Mouse (Mus musculus) myocyte (in vitro differentiated cells): ENCODE measurements at regions not wholly inside any gene's neighbourhood (a gene's known extent, or its start where the extent isn't known, plus 50 kb on each side); places are given as distances from the start of the nearest gene placed in this dataset.

Source experiments
- H3K27me3 ChIP-seq: one replicate; pipeline ENCODE4 v1.6.1; 2011; ENCODE audit not compliant: control insufficient read depth, insufficient read depth, insufficient read length
- H3K36me3 ChIP-seq: one replicate; pipeline ENCODE4 v1.6.1; 2011; ENCODE audit not compliant: control insufficient read depth, insufficient read depth
- H3K4me2 ChIP-seq: one replicate; pipeline ENCODE4 v1.6.1; 2011; ENCODE audit warnings: low read depth, control low read depth
- H3K4me3 ChIP-seq: one replicate; pipeline ENCODE4 v1.5.1; 2011; ENCODE audit warnings: mild to moderate bottlenecking, control low read depth, moderate library complexity
- H3K79me2 ChIP-seq: one replicate; pipeline ENCODE4 v1.6.1; 2011; ENCODE audit not compliant: control insufficient read depth, insufficient read depth
- H3ac ChIP-seq: one replicate; pipeline ENCODE4 v1.6.1; 2011; ENCODE audit not compliant: control insufficient read depth, insufficient read length
- CEBPB ChIP-seq: IDR thresholded peaks from 2 replicates; pipeline ENCODE4 v1.6.1; 2011; ENCODE audit warnings: mild to moderate bottlenecking, moderate library complexity; ENCODE audit not compliant: poor library complexity, insufficient read depth, severe bottlenecking
- E2F4 ChIP-seq: IDR thresholded peaks from one replicate; pipeline ENCODE4 v1.6.1; 2011; ENCODE audit warnings: mild to moderate bottlenecking, control low read depth, moderate library complexity; ENCODE audit not compliant: insufficient read depth
- MAX ChIP-seq: IDR thresholded peaks from one replicate; pipeline ENCODE4 v1.6.1; 2011; ENCODE audit warnings: low read depth, mild to moderate bottlenecking, control low read depth
- MYOD1 ChIP-seq, 3 experiments: IDR thresholded peaks; one replicate each; pipeline ENCODE4 v1.6.1; 2011; ENCODE audit warnings: control low read depth in 2 of 3, low read depth in 2 of 3, mild to moderate bottlenecking in 2 of 3, moderate library complexity in 1 of 3; ENCODE audit not compliant: insufficient read length in 2 of 3, control insufficient read depth in 1 of 3
- MYOG ChIP-seq, 3 experiments: IDR thresholded peaks; one replicate each; pipeline ENCODE4 v1.6.1; 2011; ENCODE audit warnings: control low read depth in 2 of 3, low read depth in 2 of 3, mild to moderate bottlenecking in 2 of 3; ENCODE audit not compliant: insufficient read length in 2 of 3, control insufficient read depth in 1 of 3, insufficient read depth in 1 of 3
- POLR2A ChIP-seq: IDR thresholded peaks from one replicate; pipeline ENCODE4 v1.6.1; 2011; ENCODE audit warnings: low read depth, mild to moderate bottlenecking, control low read depth, moderate library complexity; ENCODE audit not compliant: insufficient read length
- POLR2AphosphoS2 ChIP-seq: IDR thresholded peaks from one replicate; pipeline ENCODE4 v1.6.1; 2011; ENCODE audit warnings: low read depth, control low read depth; ENCODE audit not compliant: insufficient read length
- REST ChIP-seq: IDR thresholded peaks from one replicate; pipeline ENCODE4 v1.6.1; 2011; ENCODE audit warnings: mild to moderate bottlenecking, control low read depth, moderate library complexity; ENCODE audit not compliant: insufficient read depth, insufficient read length
- SRF ChIP-seq: IDR thresholded peaks from one replicate; pipeline ENCODE4 v1.6.1; 2011; ENCODE audit warnings: low read depth; ENCODE audit not compliant: control insufficient read depth, insufficient read length
- TCF12 ChIP-seq: IDR thresholded peaks from one replicate; pipeline ENCODE4 v1.6.1; 2011; ENCODE audit warnings: mild to moderate bottlenecking, control low read depth; ENCODE audit not compliant: poor library complexity, insufficient read depth, severe bottlenecking
- TCF3 ChIP-seq: IDR thresholded peaks from one replicate; pipeline ENCODE4 v1.6.1; 2011; ENCODE audit warnings: low read depth, control low read depth; ENCODE audit not compliant: insufficient read length
- USF1 ChIP-seq: IDR thresholded peaks from one replicate; pipeline ENCODE4 v1.6.1; 2011; ENCODE audit warnings: low read depth, mild to moderate bottlenecking, control low read depth, moderate library complexity

DNA sequence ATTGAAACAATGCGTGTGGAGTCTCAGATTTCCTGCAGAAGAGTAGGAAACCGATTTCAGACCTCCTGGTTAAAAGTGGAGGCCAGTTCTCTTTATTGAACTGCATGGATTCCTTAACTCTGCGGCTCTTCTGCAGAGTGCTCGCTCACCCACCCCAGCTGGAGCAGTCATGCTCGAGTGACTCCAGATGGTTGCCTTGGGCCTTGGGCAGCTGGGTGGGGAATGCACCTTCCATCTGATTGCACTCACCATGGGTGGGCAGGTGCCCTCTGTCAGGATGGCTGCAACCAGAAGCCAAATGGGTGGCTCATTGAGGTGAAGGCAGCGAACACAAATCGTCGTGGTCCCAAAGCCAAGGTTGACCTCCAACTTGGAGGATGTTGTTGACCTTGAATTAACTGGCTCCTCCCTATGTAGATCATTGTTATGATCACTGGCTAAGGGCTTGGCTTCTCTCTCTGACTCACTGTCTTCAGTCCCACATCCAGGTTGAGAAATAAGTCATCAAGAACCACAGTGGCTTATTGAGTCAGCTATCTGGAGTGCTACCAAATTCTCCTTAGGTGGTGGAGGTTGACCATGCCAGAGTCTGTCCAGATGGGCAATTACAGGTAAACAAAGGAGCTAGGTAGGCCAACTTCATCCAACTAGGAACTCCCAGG lies 543.1 kb upstream of the Pbx1 start:
- H3K4me3 ChIP-seq, result no peak overlapping the region
- H3K79me2 ChIP-seq, result no peaks in the 10 kb centered on the region
- no peak overlapping the region for H3K4me2 ChIP-seq
- no peak overlapping the region for H3ac ChIP-seq
- H3K27me3 ChIP-seq, result no peaks in the 10 kb centered on the region
- TF ChIP-seq USF1, result no peak
- no peak for TF ChIP-seq POLR2AphosphoS2
- TF ChIP-seq MAX, result no peak
- TF ChIP-seq TCF3, result no peak
- TF ChIP-seq E2F4, result no peak
- no peaks in the 10 kb centered on the region for H3K36me3 ChIP-seq

DNA sequence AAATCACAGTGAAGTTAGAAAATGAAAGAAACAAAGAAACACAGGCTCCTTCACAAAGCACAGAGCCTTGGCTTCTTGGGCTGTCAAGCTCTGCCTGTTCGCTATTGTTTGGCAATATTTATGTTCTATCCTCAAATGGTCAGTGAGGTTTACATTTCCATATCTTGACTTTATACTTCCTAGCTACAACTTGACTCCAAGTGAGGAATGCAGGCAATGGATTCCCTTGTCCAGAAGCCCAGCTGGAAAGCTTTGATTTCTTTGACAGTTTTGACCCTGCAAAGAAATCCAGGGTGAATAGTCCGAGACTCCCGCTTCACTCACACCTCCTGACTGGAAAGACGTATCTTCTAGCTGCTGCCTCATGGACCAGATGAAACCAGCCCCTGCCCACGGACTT lies 537.3 kb upstream of the Pbx1 start:
- Histone ChIP-seq H3K36me3 (no peaks in the 10 kb centered on the region), H3K4me3 (no peak overlapping the region), H3K79me2 (no peaks in the 10 kb centered on the region), H3K27me3 (no peaks in the 10 kb centered on the region), H3ac (no peak overlapping the region), H3K4me2 (no peak overlapping the region)
- TF ChIP-seq MYOG (IDR thresholded peaks at IDR 0.05; ENCODE audit: control insufficient read depth in 1 of 3, insufficient read depth in 1 of 3, insufficient read length in 2 of 3, low read depth in 2 of 3) (no peak), MAX (no peak), CEBPB (no peak), USF1 (no peak), POLR2A (no peak), POLR2AphosphoS2 (no peak), REST (no peak), E2F4 (no peak), MYOD1 (IDR thresholded peaks at IDR 0.05; ENCODE audit: control insufficient read depth in 1 of 3, insufficient read length in 2 of 3, low read depth in 2 of 3) (no peak), TCF12 (no peak), SRF (no peak), TCF3 (no peak)

DNA sequence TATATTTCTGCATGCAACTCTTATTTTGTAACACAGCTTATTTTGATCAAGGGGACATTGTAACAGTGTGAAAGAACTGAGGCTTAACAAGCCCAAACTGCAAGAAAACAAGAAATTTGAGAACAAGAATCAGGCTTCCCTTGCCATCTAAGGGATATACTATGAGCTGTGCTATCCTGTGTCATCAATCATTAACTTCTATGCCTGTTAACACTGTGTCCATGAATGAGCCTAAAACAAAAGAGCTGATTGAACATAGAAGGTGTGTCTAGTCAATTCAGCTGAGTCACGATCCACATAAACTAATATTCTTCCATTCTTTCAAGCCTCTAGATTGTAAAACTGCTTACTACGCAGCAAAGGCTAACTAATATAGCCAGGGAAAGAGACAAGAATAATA lies 535.3 kb upstream of the Pbx1 start:
- H3K36me3 ChIP-seq, result no peaks in the 10 kb centered on the region
- H3ac ChIP-seq, result no peak overlapping the region
- H3K4me3 ChIP-seq, result no peak overlapping the region
- H3K27me3 ChIP-seq, result no peaks in the 10 kb centered on the region
- H3K4me2 ChIP-seq, result no peak overlapping the region
- no peaks in the 10 kb centered on the region for H3K79me2 ChIP-seq
- no peak for TF ChIP-seq CEBPB
- no peak for TF ChIP-seq REST
- no peak for TF ChIP-seq POLR2AphosphoS2
- TF ChIP-seq MAX, result no peak
- TF ChIP-seq MYOD1 (IDR thresholded peaks at IDR 0.05; ENCODE audit: control insufficient read depth in 1 of 3, insufficient read length in 2 of 3, low read depth in 2 of 3), result no peak
- no peak for TF ChIP-seq TCF12
- no peak for TF ChIP-seq MYOG (IDR thresholded peaks at IDR 0.05; ENCODE audit: control insufficient read depth in 1 of 3, insufficient read depth in 1 of 3, insufficient read length in 2 of 3, low read depth in 2 of 3)
- TF ChIP-seq SRF, result no peak
- no peak for TF ChIP-seq POLR2A
- no peak for TF ChIP-seq E2F4
- TF ChIP-seq TCF3, result no peak
- no peak for TF ChIP-seq USF1

DNA sequence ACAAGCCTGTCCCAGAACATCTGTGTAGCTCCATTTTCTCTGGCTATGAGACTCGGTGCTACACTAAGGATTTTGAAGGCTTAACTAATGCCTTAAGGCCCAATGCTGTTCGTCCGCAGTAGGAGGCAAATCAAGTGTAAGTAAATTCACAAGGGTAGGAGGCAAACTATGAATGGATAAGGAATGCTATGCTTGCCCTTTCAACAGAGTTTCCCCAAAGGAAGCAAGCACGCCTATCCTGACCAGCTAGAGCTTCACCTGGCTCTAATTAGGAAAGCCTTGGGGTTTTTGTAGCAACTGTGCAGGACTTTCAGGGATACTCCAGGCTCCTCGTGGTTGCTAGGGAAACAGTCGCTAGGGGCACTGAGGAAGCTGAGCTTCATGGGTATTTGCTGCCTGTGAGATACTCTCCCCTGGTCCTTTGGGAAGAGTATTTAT lies 532.4 kb upstream of the Pbx1 start:
- no peaks in the 10 kb centered on the region for H3K79me2 ChIP-seq

DNA sequence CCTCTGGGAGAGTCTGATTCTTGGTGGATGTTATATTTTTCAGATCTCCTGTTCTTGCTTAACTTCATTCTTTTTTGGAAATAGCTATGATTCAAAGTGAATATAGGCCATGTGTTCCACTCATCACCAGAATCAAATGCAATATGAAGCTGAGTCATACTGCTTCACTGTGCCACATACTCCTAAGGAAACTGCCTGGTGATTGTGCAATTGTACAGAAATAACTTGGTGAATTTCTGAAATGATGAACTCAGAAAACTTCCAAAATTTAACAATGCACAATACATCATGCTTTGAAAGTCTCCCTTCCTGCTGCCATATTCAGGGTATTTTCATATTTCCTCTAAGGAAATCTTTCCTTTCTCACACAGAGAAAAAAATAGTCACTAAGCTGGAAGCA lies 518.9 kb upstream of the Pbx1 start:
- Histone ChIP-seq H3K4me2 (no peak overlapping the region), H3K36me3 (no peaks in the 10 kb centered on the region), H3K4me3 (no peak overlapping the region), H3K27me3 (no peaks in the 10 kb centered on the region), H3ac (no peak overlapping the region), H3K79me2 (no peaks in the 10 kb centered on the region)
- TF ChIP-seq USF1, result no peak
- TF ChIP-seq TCF3, result no peak
- TF ChIP-seq MAX, result no peak
- TF ChIP-seq REST, result no peak
- TF ChIP-seq POLR2AphosphoS2, result no peak
- TF ChIP-seq CEBPB, result no peak
- no peak for TF ChIP-seq TCF12
- no peak for TF ChIP-seq MYOD1 (IDR thresholded peaks at IDR 0.05; ENCODE audit: control insufficient read depth in 1 of 3, insufficient read length in 2 of 3, low read depth in 2 of 3)
- TF ChIP-seq SRF, result no peak
- TF ChIP-seq E2F4, result no peak
- no peak for TF ChIP-seq POLR2A
- no peak for TF ChIP-seq MYOG (IDR thresholded peaks at IDR 0.05; ENCODE audit: control insufficient read depth in 1 of 3, insufficient read depth in 1 of 3, insufficient read length in 2 of 3, low read depth in 2 of 3)

More for the DNA sequence above, 532.4 kb upstream of the Pbx1 start:
- Histone ChIP-seq H3K27me3 (no peaks in the 10 kb centered on the region), H3K4me3 (no peak overlapping the region), H3K4me2 (no peak overlapping the region), H3K36me3 (no peaks in the 10 kb centered on the region), H3ac (no peak overlapping the region)
- TF ChIP-seq POLR2A (no peak), CEBPB (no peak), USF1 (no peak), TCF12 (no peak), MYOG (IDR thresholded peaks at IDR 0.05; ENCODE audit: control insufficient read depth in 1 of 3, insufficient read depth in 1 of 3, insufficient read length in 2 of 3, low read depth in 2 of 3) (no peak), E2F4 (no peak), REST (no peak)
